ENCODE assay signal across 8 mouse cellular contexts in genomic region chr11:76763741-76764122, GRCm38 (mm10). TPM values are rescaled to one million over a fixed set of nuclear protein-coding genes. Genes with fewer than 3 reads are reported as not detected.
DNase-seq lines count a peak whose midpoint lies in the region; ATAC-seq and TF ChIP-seq lines count a peak whose summit lies in the region.

No protein-coding gene starts in this region.

- WGBS in forebrain, embryonic 10.5 days, result 16% methylated on average over 4 of the region's 4 CpGs
- WGBS in limb, embryonic 11.5 days, result 12% methylated on average over 4 of the region's 4 CpGs
- 14% methylated on average over 4 of the region's 4 CpGs for WGBS in neural tube, embryonic 13.5 days

- H3K4me3 ChIP-seq in layer of hippocampus, adult 2 months, result no peak overlapping the region; the same call in 1 of the 2 replicates
- peak overlapping the region; percentile 92 for H3K4me3 ChIP-seq in forebrain, embryonic 10.5 days
- no peak overlapping the region for H3K4me3 ChIP-seq in limb, embryonic 11.5 days (ENCODE audit: low read depth, low read length)
- peak overlapping the region; percentile 93 for H3K4me3 ChIP-seq in neural tube, embryonic 13.5 days

- H3K9me3 ChIP-seq in forebrain, embryonic 10.5 days, result no peaks in the 10 kb centered on the region
- no peaks in the 10 kb centered on the region for H3K9me3 ChIP-seq in limb, embryonic 11.5 days (ENCODE audit: control insufficient read depth, low read length)
- H3K9me3 ChIP-seq in neural tube, embryonic 13.5 days, result no peaks in the 10 kb centered on the region

- H3K27ac ChIP-seq in layer of hippocampus, adult 2 months, result peak overlapping the region; percentile 96; the same call in 1 of the 2 replicates
- H3K27ac ChIP-seq in forebrain, embryonic 10.5 days, result peak overlapping the region; percentile 95; the same call in 1 of the 2 replicates
- no peak overlapping the region for H3K27ac ChIP-seq in limb, embryonic 11.5 days (replicated peaks; ENCODE audit: low read depth, low read length)
- H3K27ac ChIP-seq in neural tube, embryonic 13.5 days (replicated peaks), result no peak overlapping the region

- DNase-seq in layer of hippocampus, adult 2 months (ENCODE audit: low spot score in 2 of 2), result no peak
- DNase-seq in layer of hippocampus, postnatal 25 days (ENCODE audit: extremely low spot score in 1 of 2, low spot score in 1 of 2), result no peak
- DNase-seq in forebrain, embryonic 10.5 days (ENCODE audit: extremely low spot score, low spot score), result no peak
- DNase-seq in limb, embryonic 11.5 days (ENCODE audit: low spot score), result no peak
- DNase-seq in yolk sac, embryonic 10.5 days (ENCODE audit: low spot score), result no peak
- DNase-seq in thymus, postnatal 4 days, result no peak
- no peak for DNase-seq in adrenal gland, postnatal 14 days

- H3K4me2 ChIP-seq in limb, embryonic 11.5 days (ENCODE audit: low read depth, severe bottlenecking), result peak overlapping the region; percentile 24; the same call in 1 of the 2 replicates
- peak overlapping the region; percentile 81; the same call in 1 of the 2 replicates for H3K4me2 ChIP-seq in neural tube, embryonic 13.5 days

- no peak for TF ChIP-seq CTCF in layer of hippocampus, adult 2 months (conservative IDR thresholded peaks at IDR 0.05)

- H3K4me1 ChIP-seq in forebrain, embryonic 10.5 days, result peaks cover 10% of the 10 kb centered on the region
- no peaks in the 10 kb centered on the region for H3K4me1 ChIP-seq in limb, embryonic 11.5 days (ENCODE audit: control insufficient read depth, insufficient read depth, low read length)
- H3K4me1 ChIP-seq in neural tube, embryonic 13.5 days (replicated peaks), result peaks cover 9% of the 10 kb centered on the region

- no peak for ATAC-seq in limb, embryonic 11.5 days (ENCODE audit: insufficient number of reproducible peaks, low FRiP score, low TSS enrichment, low read depth)
- ATAC-seq in neural tube, embryonic 13.5 days (ENCODE audit: low read depth), result peak; percentile 40; the same call in 1 of the 2 replicates

- H3K36me3 ChIP-seq in forebrain, embryonic 10.5 days (replicated peaks), result peaks cover 24% of the 10 kb centered on the region
- peaks cover 6% of the 10 kb centered on the region; the same call in 1 of the 2 replicates for H3K36me3 ChIP-seq in limb, embryonic 11.5 days (ENCODE audit: control insufficient read depth, insufficient read depth, low read length)
- H3K36me3 ChIP-seq in neural tube, embryonic 13.5 days, result peaks cover 20% of the 10 kb centered on the region

- H3K9ac ChIP-seq in limb, embryonic 11.5 days (ENCODE audit: low read length), result no peak overlapping the region
- H3K9ac ChIP-seq in neural tube, embryonic 13.5 days, result peak overlapping the region; percentile 96

- no peaks in the 10 kb centered on the region for H3K27me3 ChIP-seq in forebrain, embryonic 10.5 days (ENCODE audit: poor library complexity, severe bottlenecking)
- no peaks in the 10 kb centered on the region for H3K27me3 ChIP-seq in limb, embryonic 11.5 days (ENCODE audit: control insufficient read depth, insufficient read depth, low read length)
- peaks cover 5% of the 10 kb centered on the region; the same call in 1 of the 2 replicates for H3K27me3 ChIP-seq in neural tube, embryonic 13.5 days

RNA-seq across cellular contexts. Expression of gene Gosr1, which starts 0.4 kb away (rescaled TPM):
- total RNA-seq in layer of hippocampus, adult 2 months (2021), result 10 to 100 TPM; 53.4 to 54.7 TPM
- total RNA-seq in layer of hippocampus, postnatal 25 days (2021), result 10 to 100 TPM; 50.1 to 58.1 TPM
- polyA plus RNA-seq in forebrain, embryonic 10.5 days (2016; fragmentation: Nextera tagmentation; extraction: Ambion mirVana), result 23.2 and 24.3 TPM in 2 replicates
- polyA plus RNA-seq in limb, embryonic 11.5 days (2014; fragmentation: Nextera tagmentation; extraction: Ambion mirVana), result 32.7 and 33.7 TPM in 2 replicates
- 23.4 and 24.2 TPM in 2 replicates for polyA plus RNA-seq in neural tube, embryonic 13.5 days (2015; fragmentation: Nextera tagmentation; extraction: Ambion mirVana)
- 64.2 and 67.3 TPM in 2 replicates for total RNA-seq in adrenal gland, postnatal 14 days (2021)

Comparison
In these comparisons a context has a peak if more than half of its experiments do, and no peak if none do; other contexts are left out.
1. H3K27ac ChIP-seq: peak in layer of hippocampus, adult 2 months (single experiment) and forebrain, embryonic 10.5 days (single experiment); none in limb, embryonic 11.5 days (single experiment) and neural tube, embryonic 13.5 days (single experiment).
2. H3K4me3 ChIP-seq: peak in forebrain, embryonic 10.5 days (single experiment) and neural tube, embryonic 13.5 days (single experiment); none in layer of hippocampus, adult 2 months (single experiment) and limb, embryonic 11.5 days (single experiment).